Mouse (Mus musculus) heart, postnatal 0 days (tissue): Measurements from ENCODE around the gene Ppp4r4.

ENCODE experiments used
- CTCF ChIP-seq: IDR thresholded peaks from 2 replicates; pipeline ENCODE4 v1.5.1; 2016; ENCODE audit warnings: antibody characterized with exemption, control low read depth, low read depth
- EP300 ChIP-seq: IDR thresholded peaks from 2 replicates; pipeline ENCODE4 v1.6.1; 2016; ENCODE audit warnings: antibody characterized with exemption, low read depth

DNA sequence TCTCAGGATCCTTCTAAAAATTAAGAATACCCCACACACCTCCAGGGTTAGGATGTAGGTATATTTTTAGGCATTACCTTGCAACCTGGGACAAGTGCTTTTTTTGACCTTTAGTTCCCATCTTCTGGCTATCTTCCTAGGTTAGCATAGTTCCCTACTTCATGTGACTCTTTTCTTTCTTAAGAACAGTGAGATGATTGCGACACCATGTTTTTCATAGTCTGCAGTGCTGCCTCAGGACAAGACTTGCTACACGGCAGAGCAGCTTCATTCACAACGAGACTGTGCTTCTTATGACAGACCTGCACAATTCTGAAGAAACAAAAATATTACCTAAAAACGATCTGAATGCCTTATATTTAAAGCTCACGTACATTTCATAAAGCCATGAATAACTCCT is 24.8 kb downstream of the Ppp4r4 start:
- TF ChIP-seq CTCF = no peak
- no peak for TF ChIP-seq EP300
